Mouse (Mus musculus): ENCODE measurements around the gene Atp23. TPM values are rescaled to one million over a fixed set of nuclear protein-coding genes. Genes with fewer than 3 reads are reported as not detected.

Atp23 gene
- 13.8 and 14.0 TPM in 2 replicates for polyA plus RNA-seq (2015; fragmentation: Nextera tagmentation; extraction: Ambion mirVana)

DNA sequence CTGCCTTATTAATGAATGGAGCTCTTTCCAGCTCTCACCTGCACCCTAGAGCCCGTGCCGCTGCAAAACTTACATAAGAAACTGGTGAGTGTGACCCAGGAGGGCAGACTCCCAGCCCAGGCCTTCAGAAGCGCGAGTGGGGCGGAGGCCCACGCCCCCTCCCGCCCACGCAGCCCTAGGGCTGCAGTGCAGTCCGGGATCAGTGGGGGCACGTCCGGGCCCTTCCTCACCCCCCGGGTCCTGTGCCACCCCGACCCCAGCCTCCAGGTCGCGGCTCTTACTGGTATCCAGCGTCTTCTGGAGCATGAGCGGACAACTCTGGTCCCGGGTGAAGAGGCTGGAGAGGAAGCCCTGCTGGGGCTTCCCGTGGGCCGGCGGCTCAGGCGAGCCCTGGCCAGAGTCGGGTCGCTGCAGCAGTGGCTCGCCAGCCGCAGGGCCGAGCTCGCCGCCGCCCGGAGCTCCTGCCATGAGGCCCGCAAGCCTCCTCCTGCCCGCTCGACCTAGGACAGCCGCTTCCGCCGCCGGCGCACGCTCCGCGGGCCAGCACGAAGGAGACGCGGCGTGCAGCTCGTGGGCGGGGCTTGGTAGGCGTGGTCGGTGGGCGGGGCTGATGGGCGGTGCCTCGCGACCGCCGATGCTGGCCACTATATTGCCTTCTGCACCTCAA is at the start of gene Atp23:
Atp23 (minus strand) TSS at position 535 of the 667 bp plus-strand sequence.
- Histone ChIP-seq H3K4me3 (ENCODE audit: low read length) (peak within 1 kb of the TSS; percentile 81), H3K4me1 (replicated peaks; ENCODE audit: control insufficient read depth, insufficient read depth, low read length) (peaks cover 7% of the 10 kb centered on the region; the same call in 1 of the 2 replicates), H3K27ac (ENCODE audit: low read length) (peak within 1 kb of the TSS; percentile 63), H3K9ac (ENCODE audit: low read length) (peak within 1 kb of the TSS; percentile 88), H3K4me2 (ENCODE audit: low read depth, low read length) (peak within 1 kb of the TSS; percentile 98), H3K36me3 (ENCODE audit: control insufficient read depth, insufficient read depth, low read length) (peaks cover 6% of the 10 kb centered on the region), H3K9me3 (ENCODE audit: control insufficient read depth, low read length) (no peaks in the 10 kb centered on the region), H3K27me3 (ENCODE audit: control insufficient read depth, insufficient read depth, low read depth, low read length) (no peaks in the 10 kb centered on the region)
- under 1% methylated on average over 53 of the region's 56 CpGs for WGBS
- peak; percentile 91 for ATAC-seq (ENCODE audit: low read depth)

DNA sequence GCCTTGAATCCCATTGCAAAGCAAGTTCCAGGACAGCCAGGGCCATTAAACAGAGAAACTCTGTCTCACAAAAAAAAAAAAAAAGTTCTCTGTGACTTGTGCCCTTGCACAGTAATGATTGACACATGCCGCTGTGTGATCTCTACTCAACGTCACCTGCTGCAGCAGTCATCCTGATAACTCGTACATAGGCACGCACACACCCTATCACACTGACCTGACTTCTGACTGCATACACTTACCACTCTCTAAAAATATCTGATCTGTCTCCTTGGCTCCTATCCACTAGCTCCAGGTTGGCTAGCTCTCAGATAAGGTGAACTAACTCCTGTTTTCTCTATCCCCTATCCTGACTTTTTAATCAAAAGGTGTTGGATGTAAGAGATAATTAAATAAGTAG is 49.4 kb upstream of the Atp23 start:
- no peak overlapping the region for H3K9ac ChIP-seq (ENCODE audit: low read length)
- ATAC-seq (ENCODE audit: low read depth): no peak
- H3K27ac ChIP-seq (ENCODE audit: low read length): no peak overlapping the region; the same call in 1 of the 2 replicates
- no peak overlapping the region for H3K4me2 ChIP-seq (ENCODE audit: low read depth, low read length)
- no peak overlapping the region for H3K4me3 ChIP-seq (ENCODE audit: low read length)
- peaks cover 11% of the 10 kb centered on the region for H3K4me1 ChIP-seq (replicated peaks; ENCODE audit: control insufficient read depth, insufficient read depth, low read length)
- H3K9me3 ChIP-seq (ENCODE audit: control insufficient read depth, low read length): no peaks in the 10 kb centered on the region
- no peaks in the 10 kb centered on the region for H3K36me3 ChIP-seq (ENCODE audit: control insufficient read depth, insufficient read depth, low read length)
- 60% methylated on average over 4 of the region's 4 CpGs for WGBS
- no peaks in the 10 kb centered on the region for H3K27me3 ChIP-seq (ENCODE audit: control insufficient read depth, insufficient read depth, low read depth, low read length)

DNA sequence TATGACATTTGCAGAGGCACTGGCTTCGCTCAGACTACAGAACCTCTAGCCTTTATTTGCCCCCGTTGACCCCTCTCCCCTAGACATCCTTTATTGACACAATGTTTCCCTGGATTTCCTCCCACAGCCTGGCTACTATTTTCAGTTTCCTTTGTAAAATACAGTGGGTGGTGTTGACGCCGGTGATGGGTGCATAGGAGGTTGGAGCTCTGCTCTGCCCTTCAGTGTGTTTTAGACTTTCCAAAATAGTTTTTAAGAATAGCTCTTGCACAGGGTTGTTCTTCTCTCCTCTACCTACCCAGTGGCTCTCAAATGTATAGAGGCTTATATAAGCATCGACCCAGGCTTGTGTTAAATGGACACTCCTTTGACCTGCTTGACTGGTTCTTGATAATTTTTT is 48.7 kb upstream of the Atp23 start:
- no peaks in the 10 kb centered on the region for H3K27me3 ChIP-seq (ENCODE audit: control insufficient read depth, insufficient read depth, low read depth, low read length)
- H3K27ac ChIP-seq (ENCODE audit: low read length): no peak overlapping the region
- no peak overlapping the region for H3K4me3 ChIP-seq (ENCODE audit: low read length)
- H3K9ac ChIP-seq (ENCODE audit: low read length): no peak overlapping the region
- no peak overlapping the region for H3K4me2 ChIP-seq (ENCODE audit: low read depth, low read length)
- no peaks in the 10 kb centered on the region for H3K9me3 ChIP-seq (ENCODE audit: control insufficient read depth, low read length)
- H3K36me3 ChIP-seq (ENCODE audit: control insufficient read depth, insufficient read depth, low read length): no peaks in the 10 kb centered on the region
- peaks cover 11% of the 10 kb centered on the region for H3K4me1 ChIP-seq (replicated peaks; ENCODE audit: control insufficient read depth, insufficient read depth, low read length)
- peak; percentile 23; the same call in 1 of the 2 replicates for ATAC-seq (ENCODE audit: low read depth)
- 34% methylated on average over 5 of the region's 5 CpGs for WGBS

DNA sequence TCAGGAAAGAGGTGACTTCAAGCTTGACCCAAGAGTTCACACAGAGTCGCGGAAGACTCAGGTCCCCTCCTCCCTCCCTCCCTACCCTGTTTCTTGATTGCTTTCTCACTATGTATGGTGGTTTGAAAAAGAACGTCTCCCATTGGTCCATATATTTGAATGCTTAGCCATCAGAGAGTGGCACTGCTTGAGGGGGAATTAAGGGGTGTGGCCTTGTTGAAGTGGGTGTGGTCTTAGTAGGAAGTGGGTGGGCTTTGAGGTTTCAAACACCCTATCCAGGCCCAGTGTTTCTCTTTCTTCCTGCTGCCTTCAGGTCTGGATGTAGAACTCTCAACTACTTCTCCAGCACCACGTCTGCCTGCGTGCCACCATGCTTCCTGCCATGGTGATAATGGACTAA is 44.4 kb upstream of the Atp23 start:
- H3K4me2 ChIP-seq (ENCODE audit: low read depth, low read length): no peak overlapping the region
- H3K27ac ChIP-seq (ENCODE audit: low read length): no peak overlapping the region
- no peaks in the 10 kb centered on the region for H3K27me3 ChIP-seq (ENCODE audit: control insufficient read depth, insufficient read depth, low read depth, low read length)
- no peak overlapping the region for H3K9ac ChIP-seq (ENCODE audit: low read length)
- ATAC-seq (ENCODE audit: low read depth): no peak
- H3K36me3 ChIP-seq (ENCODE audit: control insufficient read depth, insufficient read depth, low read length): no peaks in the 10 kb centered on the region
- H3K4me3 ChIP-seq (ENCODE audit: low read length): no peak overlapping the region
- 91% methylated on average over 5 of the region's 5 CpGs for WGBS
- peaks cover 10% of the 10 kb centered on the region for H3K4me1 ChIP-seq (replicated peaks; ENCODE audit: control insufficient read depth, insufficient read depth, low read length)
- no peaks in the 10 kb centered on the region for H3K9me3 ChIP-seq (ENCODE audit: control insufficient read depth, low read length)

DNA sequence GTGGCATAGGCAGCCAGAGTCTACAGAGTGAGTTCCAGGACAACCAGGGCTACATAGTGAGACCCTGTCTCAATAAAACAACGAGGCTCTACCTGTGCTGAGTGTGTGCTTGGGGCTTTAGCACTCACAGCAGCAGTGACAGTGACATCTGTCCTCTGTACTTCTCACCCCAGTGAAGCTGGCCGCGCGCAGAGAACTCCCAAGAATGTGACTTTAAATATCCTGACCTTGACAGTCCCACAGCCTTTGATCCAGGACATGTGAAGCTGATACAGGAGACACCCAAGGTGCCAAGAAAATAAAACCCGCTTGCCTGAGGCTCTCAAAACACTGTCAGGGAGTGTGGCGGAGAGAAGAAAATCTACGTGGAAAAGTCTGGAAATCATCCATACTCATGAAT is 39.8 kb upstream of the Atp23 start:
- Histone ChIP-seq H3K27ac (ENCODE audit: low read length) (no peak overlapping the region), H3K9me3 (ENCODE audit: control insufficient read depth, low read length) (peaks cover 4% of the 10 kb centered on the region), H3K4me2 (ENCODE audit: low read depth, low read length) (no peak overlapping the region), H3K9ac (ENCODE audit: low read length) (no peak overlapping the region), H3K36me3 (ENCODE audit: control insufficient read depth, insufficient read depth, low read length) (no peaks in the 10 kb centered on the region), H3K4me3 (ENCODE audit: low read length) (no peak overlapping the region), H3K4me1 (replicated peaks; ENCODE audit: control insufficient read depth, insufficient read depth, low read length) (peaks cover 2% of the 10 kb centered on the region; the same call in 1 of the 2 replicates), H3K27me3 (ENCODE audit: control insufficient read depth, insufficient read depth, low read depth, low read length) (no peaks in the 10 kb centered on the region)
- 38% methylated on average over 7 of the region's 7 CpGs for WGBS
- ATAC-seq (ENCODE audit: low read depth): no peak

DNA sequence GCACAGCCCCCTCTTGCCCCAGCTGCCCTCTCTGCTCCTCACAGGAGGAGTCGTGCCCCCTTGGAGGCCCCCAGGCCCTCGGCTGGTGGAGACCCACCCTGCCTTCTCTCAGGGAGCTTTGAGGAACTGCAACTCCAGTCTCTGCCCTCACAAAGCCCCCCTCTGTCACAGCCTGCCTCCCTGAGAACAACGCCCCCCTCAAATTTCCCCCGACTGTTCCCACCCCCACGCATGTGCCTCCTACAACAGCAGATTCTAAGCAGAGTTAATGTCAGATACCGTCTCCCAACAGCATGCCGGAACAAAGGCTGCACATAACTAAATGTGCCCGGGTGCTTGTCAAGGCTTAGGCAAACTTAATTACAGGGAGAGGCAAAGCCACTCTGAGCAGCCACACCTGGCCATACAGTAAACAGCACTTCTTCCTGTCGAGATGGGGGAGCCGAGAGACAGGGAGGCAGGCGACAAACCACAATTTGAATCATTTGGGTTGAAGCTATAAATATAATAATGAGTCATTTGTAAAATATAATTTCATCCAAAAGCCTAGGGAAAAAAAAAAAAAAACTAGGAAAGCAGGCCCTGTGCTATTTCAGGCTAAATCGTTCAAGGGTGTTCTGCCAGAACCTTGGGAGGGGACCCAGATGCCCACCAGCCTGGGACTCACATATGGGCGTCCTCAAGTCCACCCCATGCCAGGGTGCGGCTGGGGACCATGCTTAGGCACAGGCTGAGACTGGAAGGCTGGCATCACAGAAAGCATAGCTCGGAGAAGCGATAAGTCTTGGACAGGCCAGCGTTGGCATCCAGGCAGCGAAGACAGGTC is 34.6 kb upstream of the Atp23 start:
- Histone ChIP-seq H3K36me3 (ENCODE audit: control insufficient read depth, insufficient read depth, low read length) (no peaks in the 10 kb centered on the region), H3K4me1 (replicated peaks; ENCODE audit: control insufficient read depth, insufficient read depth, low read length) (peaks cover 19% of the 10 kb centered on the region), H3K4me3 (ENCODE audit: low read length) (no peak overlapping the region), H3K4me2 (ENCODE audit: low read depth, low read length) (no peak overlapping the region), H3K9me3 (ENCODE audit: control insufficient read depth, low read length) (peaks cover 4% of the 10 kb centered on the region), H3K27me3 (ENCODE audit: control insufficient read depth, insufficient read depth, low read depth, low read length) (no peaks in the 10 kb centered on the region), H3K9ac (ENCODE audit: low read length) (peak overlapping the region; percentile 40; the same call in 1 of the 2 replicates), H3K27ac (ENCODE audit: low read length) (peak overlapping the region; percentile 61)
- 35% methylated on average over 18 of the region's 18 CpGs for WGBS
- no peak for ATAC-seq (ENCODE audit: low read depth)

DNA sequence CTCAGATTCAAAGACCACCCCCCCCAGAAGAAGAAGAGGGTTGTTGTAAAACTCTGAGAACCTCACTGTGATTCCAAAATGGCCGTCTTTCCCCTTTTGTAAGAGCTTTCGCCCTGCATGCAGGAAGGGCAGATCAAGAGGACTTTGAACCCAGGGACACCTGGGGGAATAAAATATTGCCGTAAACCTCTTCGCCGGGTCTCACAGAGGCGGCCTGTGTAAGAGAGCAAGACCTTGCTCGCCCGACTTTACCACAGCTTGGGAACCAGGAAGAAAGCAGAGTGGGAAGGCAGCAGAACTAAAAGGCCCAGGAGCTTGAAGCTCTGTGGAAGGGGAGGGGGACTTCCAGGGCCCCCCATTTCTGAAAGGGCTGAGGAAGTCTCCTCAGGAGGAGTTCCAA is 34.0 kb upstream of the Atp23 start:
- WGBS: 76% methylated on average over 8 of the region's 8 CpGs
- H3K4me1 ChIP-seq (replicated peaks; ENCODE audit: control insufficient read depth, insufficient read depth, low read length): peaks cover 25% of the 10 kb centered on the region
- no peaks in the 10 kb centered on the region for H3K27me3 ChIP-seq (ENCODE audit: control insufficient read depth, insufficient read depth, low read depth, low read length)
- H3K4me2 ChIP-seq (ENCODE audit: low read depth, low read length): no peak overlapping the region
- no peaks in the 10 kb centered on the region for H3K36me3 ChIP-seq (ENCODE audit: control insufficient read depth, insufficient read depth, low read length)
- H3K9ac ChIP-seq (ENCODE audit: low read length): peak overlapping the region; percentile 40; the same call in 1 of the 2 replicates
- no peak overlapping the region for H3K4me3 ChIP-seq (ENCODE audit: low read length)
- peak overlapping the region; percentile 58 for H3K27ac ChIP-seq (ENCODE audit: low read length)
- ATAC-seq (ENCODE audit: low read depth): no peak
- peaks cover 4% of the 10 kb centered on the region for H3K9me3 ChIP-seq (ENCODE audit: control insufficient read depth, low read length)

DNA sequence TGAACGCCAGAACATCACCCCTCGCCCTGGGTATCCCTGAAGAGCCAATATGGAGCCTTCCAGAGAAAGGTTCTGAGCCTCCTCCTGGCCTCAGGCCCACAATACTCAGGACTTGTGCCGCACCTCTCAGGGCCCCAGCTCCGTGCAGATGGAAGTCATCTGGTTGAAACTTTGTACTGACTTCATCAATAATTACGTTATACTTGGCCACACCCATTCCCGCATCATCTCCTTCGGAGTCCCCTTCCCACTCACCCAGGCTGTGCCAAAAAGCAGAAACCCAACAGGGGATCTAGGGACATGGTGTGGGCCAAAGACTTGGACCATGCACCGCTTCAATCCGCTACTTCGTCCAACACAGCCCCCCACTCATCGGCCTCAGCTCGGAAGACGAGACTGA is 33.4 kb upstream of the Atp23 start:
- ATAC-seq (ENCODE audit: low read depth): no peak

DNA sequence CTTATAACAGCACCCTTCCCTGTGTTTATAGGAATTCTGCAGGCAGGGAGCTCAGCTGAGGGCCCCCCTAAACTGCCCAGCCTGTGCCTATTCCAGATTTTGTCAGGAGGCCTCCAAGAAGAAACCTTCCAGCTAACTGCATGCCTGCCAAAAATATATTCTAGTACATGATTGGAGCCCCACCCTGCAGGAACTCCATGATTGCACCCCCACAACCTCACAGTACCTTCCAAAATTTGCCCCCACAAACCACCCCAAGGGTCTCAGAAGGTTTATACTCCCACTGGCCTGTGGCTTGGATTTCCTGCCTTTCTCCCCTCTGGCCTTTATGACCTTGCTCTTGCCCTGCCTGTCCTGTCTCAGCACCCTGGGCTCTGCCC is 30.6 kb upstream of the Atp23 start:
- Histone ChIP-seq H3K4me2 (ENCODE audit: low read depth, low read length) (no peak overlapping the region), H3K9ac (ENCODE audit: low read length) (no peak overlapping the region), H3K27ac (ENCODE audit: low read length) (peak overlapping the region; percentile 90), H3K36me3 (ENCODE audit: control insufficient read depth, insufficient read depth, low read length) (no peaks in the 10 kb centered on the region), H3K9me3 (ENCODE audit: control insufficient read depth, low read length) (no peaks in the 10 kb centered on the region), H3K27me3 (ENCODE audit: control insufficient read depth, insufficient read depth, low read depth, low read length) (no peaks in the 10 kb centered on the region), H3K4me3 (ENCODE audit: low read length) (no peak overlapping the region), H3K4me1 (replicated peaks; ENCODE audit: control insufficient read depth, insufficient read depth, low read length) (peaks cover 54% of the 10 kb centered on the region)
- ATAC-seq (ENCODE audit: low read depth): no peak

More for the DNA sequence above, 33.4 kb upstream of the Atp23 start:
- Histone ChIP-seq H3K27ac (ENCODE audit: low read length) (no peak overlapping the region), H3K27me3 (ENCODE audit: control insufficient read depth, insufficient read depth, low read depth, low read length) (no peaks in the 10 kb centered on the region), H3K4me1 (replicated peaks; ENCODE audit: control insufficient read depth, insufficient read depth, low read length) (peaks cover 31% of the 10 kb centered on the region), H3K9me3 (ENCODE audit: control insufficient read depth, low read length) (peaks cover 4% of the 10 kb centered on the region), H3K4me3 (ENCODE audit: low read length) (no peak overlapping the region), H3K9ac (ENCODE audit: low read length) (no peak overlapping the region), H3K36me3 (ENCODE audit: control insufficient read depth, insufficient read depth, low read length) (no peaks in the 10 kb centered on the region), H3K4me2 (ENCODE audit: low read depth, low read length) (no peak overlapping the region)
- WGBS: 79% methylated on average over 13 of the region's 13 CpGs
